8 mouse cellular contexts compared by ENCODE assay signal in the genomic region with DNA sequence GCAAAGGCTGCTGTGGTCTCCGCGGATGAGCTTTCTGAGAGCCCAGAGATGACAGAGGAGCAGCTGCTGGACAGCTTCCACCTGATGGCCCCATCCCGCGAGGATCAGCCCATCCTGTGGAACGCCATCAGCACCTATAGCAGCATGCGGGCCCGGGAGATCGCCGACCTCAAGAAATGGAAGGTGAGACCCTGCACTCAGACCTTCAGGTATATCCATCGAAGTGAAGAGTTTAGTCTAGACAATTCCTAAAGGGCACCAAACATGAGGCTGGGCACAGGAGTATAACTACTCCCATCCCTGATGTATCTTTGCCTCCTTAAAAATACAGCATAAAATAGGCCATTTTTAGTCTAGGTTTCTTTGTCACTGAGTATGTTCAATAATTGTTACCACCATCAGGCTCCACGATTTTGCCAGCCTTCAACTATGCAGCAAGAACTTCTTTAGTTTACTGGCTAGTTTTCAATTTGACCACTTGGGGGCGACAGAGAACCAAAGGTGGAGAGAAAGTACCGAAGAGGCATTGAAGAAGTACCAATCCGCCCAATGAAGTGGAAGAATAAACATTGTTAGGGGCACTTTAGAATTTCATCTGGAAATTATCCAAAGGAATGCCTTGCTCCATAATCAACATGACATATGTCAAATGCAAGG. TPM values are rescaled to one million over a fixed set of nuclear protein-coding genes. Genes with fewer than 3 reads are reported as not detected.
DNase-seq lines count a peak whose midpoint lies in the region; ATAC-seq and TF ChIP-seq lines count a peak whose summit lies in the region.

No protein-coding gene starts in this region.

- 0 out of 2 replicates have a peak overlapping the region, but pooled peaks have one; percentile 2 for H3K4me2 ChIP-seq in liver, embryonic 16.5 days (ENCODE audit: low read depth, low read length)

- intact Hi-C loops in heart, postnatal 36 days (cut with DNase I): loop anchor here (1.0 kb wide), 1 partner anchor 1205 kb away; no protein-coding TSS in a partner anchor

- DNase-seq in CD4-positive, CD25-positive, alpha-beta regulatory T cell, adult 2 months (ENCODE audit: low read depth, low spot score): peak; percentile 56
- DNase-seq in liver, adult 2 months (ENCODE audit: extremely low read depth, low read depth, low spot score): peak; percentile 57
- DNase-seq in liver: no peak
- peak; percentile 34 for DNase-seq in c-Kit-positive CD71-positive TER-119-positive erythroid progenitor cells, embryonic 14.5 days (ENCODE audit: low spot score)
- DNase-seq in heart, postnatal 36 days: peak; percentile 52 to 60
- peak; percentile 35 for DNase-seq in skeletal muscle tissue, adult 2 months (ENCODE audit: low read depth, low spot score)

- H3K27me3 ChIP-seq in liver, adult 2 months (ENCODE audit: control insufficient read depth, insufficient read depth, low read length): no peaks in the 10 kb centered on the region
- H3K27me3 ChIP-seq in liver, embryonic 16.5 days (ENCODE audit: control insufficient read depth, insufficient read depth, low read depth, low read length): no peaks in the 10 kb centered on the region

- no peak for ATAC-seq in CD4-positive, CD25-positive, alpha-beta regulatory T cell, adult 4 months
- ATAC-seq in liver, embryonic 16.5 days (ENCODE audit: low read depth): no peak

- H3K79me2 ChIP-seq in liver, adult 2 months (ENCODE audit: control insufficient read depth, insufficient read depth, low read length): no peaks in the 10 kb centered on the region

- WGBS in liver, adult 2 months: 20% methylated on average over 14 of the region's 14 CpGs
- 39% methylated on average over 14 of the region's 14 CpGs for WGBS in liver, embryonic 16.5 days (ENCODE audit: insufficient replicate concordance)

- peak overlapping the region; percentile 75 for H3K4me3 ChIP-seq in liver, adult 2 months (ENCODE audit: insufficient read depth, low read depth, low read length)
- H3K4me3 ChIP-seq in liver, embryonic 16.5 days (ENCODE audit: low read depth, low read length): peak overlapping the region; percentile 47

- peaks cover 21% of the 10 kb centered on the region for H3K36me3 ChIP-seq in liver, adult 2 months (ENCODE audit: control insufficient read depth, insufficient read depth, low read length)
- H3K36me3 ChIP-seq in liver, embryonic 16.5 days (ENCODE audit: control insufficient read depth, insufficient read depth): no peaks in the 10 kb centered on the region

- peak overlapping the region; percentile 6; the same call in 1 of the 2 replicates for H3K27ac ChIP-seq in liver, adult 2 months (replicated peaks; ENCODE audit: insufficient read depth, low read depth, low read length)
- no peak overlapping the region for H3K27ac ChIP-seq in liver, embryonic 16.5 days (ENCODE audit: low read length)

- H3K4me1 ChIP-seq in liver, adult 2 months (ENCODE audit: control insufficient read depth, insufficient read depth, low read length): peaks cover 12% of the 10 kb centered on the region
- no peaks in the 10 kb centered on the region for H3K4me1 ChIP-seq in liver, embryonic 16.5 days (ENCODE audit: control insufficient read depth, low read depth, low read length)

- 0 out of 2 replicates have a peak, but pooled peaks have one; percentile 11 for TF ChIP-seq CTCF in liver, adult 2 months (IDR thresholded peaks at IDR 0.05; ENCODE audit: low read depth, low read length)

- peak overlapping the region; percentile 42 for H3K9ac ChIP-seq in liver, adult 2 months (ENCODE audit: low read depth, low read length)
- no peak overlapping the region for H3K9ac ChIP-seq in liver, embryonic 16.5 days (ENCODE audit: low read depth, low read length)

- no peaks in the 10 kb centered on the region for H3K9me3 ChIP-seq in liver, embryonic 16.5 days (replicated peaks; ENCODE audit: control insufficient read depth, low read length)

- no peak for TF ChIP-seq POLR2A in liver, adult 2 months (IDR thresholded peaks at IDR 0.05; ENCODE audit: extremely low read depth, insufficient read depth, low read length)

RNA-seq across cellular contexts. Expression of a gene that starts 2.3 kb away (rescaled TPM):
- polyA plus RNA-seq in CD4-positive, CD25-positive, alpha-beta regulatory T cell, adult 4 months (2017; shearing (Covaris generic)): not detected
- 89.1 and 176 TPM in 2 replicates for total RNA-seq in liver, adult 2 months (2014; rRNA removed)
- 17.1 and 50.9 TPM in 2 replicates for polyA plus RNA-seq in liver, adult 2 months (2012; rRNA removed)
- total RNA-seq in heart, postnatal 36 days (2021): not detected
- 339 and 343 TPM in 2 replicates for polyA plus RNA-seq in liver, embryonic 16.5 days (2015; fragmentation: Nextera tagmentation; extraction: Ambion mirVana)

RNA-seq across cellular contexts. Expression of a gene that starts 11.5 kb away (rescaled TPM):
- polyA plus RNA-seq in CD4-positive, CD25-positive, alpha-beta regulatory T cell, adult 4 months (2017; shearing (Covaris generic)): not detected
- not detected in 2 replicates for total RNA-seq in liver, adult 2 months (2014; rRNA removed)
- polyA plus RNA-seq in liver, adult 2 months (2012; rRNA removed): not detected in 2 replicates
- total RNA-seq in heart, postnatal 36 days (2021): not detected
- polyA plus RNA-seq in liver, embryonic 16.5 days (2015; fragmentation: Nextera tagmentation; extraction: Ambion mirVana): not detected in 2 replicates

RNA-seq across cellular contexts. Expression of a gene that starts 13.9 kb away (rescaled TPM):
- not detected for polyA plus RNA-seq in CD4-positive, CD25-positive, alpha-beta regulatory T cell, adult 4 months (2017; shearing (Covaris generic))
- total RNA-seq in liver, adult 2 months (2014; rRNA removed): 17.7 and 34.6 TPM in 2 replicates
- polyA plus RNA-seq in liver, adult 2 months (2012; rRNA removed): 23.5 and 31.2 TPM in 2 replicates
- 10 to 100 TPM; 28.9 to 31.0 TPM for total RNA-seq in heart, postnatal 36 days (2021)
- polyA plus RNA-seq in liver, embryonic 16.5 days (2015; fragmentation: Nextera tagmentation; extraction: Ambion mirVana): 14.3 and 14.9 TPM in 2 replicates

Comparison
In these comparisons a context has a peak if more than half of its experiments do, and no peak if none do; other contexts are left out.
1. RNA of a gene that starts 13.9 kb away (polyA plus RNA-seq): 23.5 to 31.2 TPM in liver, adult 2 months and 14.3 to 14.9 TPM in liver, embryonic 16.5 days; not detected in CD4-positive, CD25-positive, alpha-beta regulatory T cell, adult 4 months; every median in the first group is over 10 times any median in the second.